Mouse (Mus musculus): ENCODE measurements around the gene Majin. TPM values are rescaled to one million over a fixed set of nuclear protein-coding genes. Genes with fewer than 3 reads are reported as not detected.

The Majin gene
- polyA plus RNA-seq, 1 experiment from 2014 or later = not detected

MicroRNA genes within 50 kb of the gene (microRNA counts, 519-probe panel; counts per million panel counts)
- microRNA mmu-miR-192 = 2,507 counts per million, percentile 36 among the panel's probes with 10 or more counts

Small RNAs within 50 kb of the gene (microRNA-seq; reads per million reads assigned to microRNA genes)
- gene Mir192 = 86.7 reads per million, percentile 51 among the genes with 10 or more reads in this experiment
- 36.7 reads per million, percentile 40 among the genes with 10 or more reads in this experiment for gene Mir194-2

Other genes with a start within 250 kb of the Majin start
- 70.9 and 75.7 TPM in 2 replicates for gene Pola2, start 220.2 kb upstream of the Majin start, polyA plus RNA-seq (2015; fragmentation: Nextera tagmentation; extraction: Ambion mirVana)
- gene Slc22a20, start 198.2 kb upstream of the Majin start, polyA plus RNA-seq (2015; fragmentation: Nextera tagmentation; extraction: Ambion mirVana) = not detected in 2 replicates
- 7.1 and 8.0 TPM in 2 replicates for gene Capn1, start 168.5 kb upstream of the Majin start, polyA plus RNA-seq (2015; fragmentation: Nextera tagmentation; extraction: Ambion mirVana)
- 27.2 and 34.0 TPM in 2 replicates for gene Syvn1, start 137.8 kb upstream of the Majin start, polyA plus RNA-seq (2015; fragmentation: Nextera tagmentation; extraction: Ambion mirVana)
- 76.9 and 80.0 TPM in 2 replicates for gene Mrpl49, start 126.6 kb upstream of the Majin start, polyA plus RNA-seq (2015; fragmentation: Nextera tagmentation; extraction: Ambion mirVana)
- 760 and 823 TPM in 2 replicates for gene Fau, start 126.5 kb upstream of the Majin start, polyA plus RNA-seq (2015; fragmentation: Nextera tagmentation; extraction: Ambion mirVana)
- gene Znhit2, start 123.2 kb upstream of the Majin start, polyA plus RNA-seq (2015; fragmentation: Nextera tagmentation; extraction: Ambion mirVana) = 29.0 and 29.8 TPM in 2 replicates
- 17.4 and 24.0 TPM in 2 replicates for gene Tm7sf2, start 116.0 kb upstream of the Majin start, polyA plus RNA-seq (2015; fragmentation: Nextera tagmentation; extraction: Ambion mirVana)
- gene Vps51, start 107.2 kb upstream of the Majin start, polyA plus RNA-seq (2015; fragmentation: Nextera tagmentation; extraction: Ambion mirVana) = 69.7 and 72.5 TPM in 2 replicates
- gene Tmem262, start 104.4 kb upstream of the Majin start, polyA plus RNA-seq (2015; fragmentation: Nextera tagmentation; extraction: Ambion mirVana) = not detected in 2 replicates
- gene Gm28374, start 102.1 kb upstream of the Majin start, polyA plus RNA-seq (2015; fragmentation: Nextera tagmentation; extraction: Ambion mirVana) = 1.9 and 2.3 TPM in 2 replicates
- 85.9 and 92.5 TPM in 2 replicates for gene Zfpl1, start 99.4 kb upstream of the Majin start, polyA plus RNA-seq (2015; fragmentation: Nextera tagmentation; extraction: Ambion mirVana)
- 36.5 and 37.6 TPM in 2 replicates for gene Cdca5, start 99.4 kb upstream of the Majin start, polyA plus RNA-seq (2015; fragmentation: Nextera tagmentation; extraction: Ambion mirVana)
- gene AC131692.1, start 90.0 kb upstream of the Majin start, polyA plus RNA-seq (2015; fragmentation: Nextera tagmentation; extraction: Ambion mirVana) = 0.73 TPM in 1 of 2 replicates, not detected in the other
- gene Naaladl1, start 78.6 kb upstream of the Majin start, polyA plus RNA-seq (2015; fragmentation: Nextera tagmentation; extraction: Ambion mirVana) = 0.46 and 0.65 TPM in 2 replicates
- gene Sac3d1, start 65.7 kb upstream of the Majin start, polyA plus RNA-seq (2015; fragmentation: Nextera tagmentation; extraction: Ambion mirVana) = 42.9 and 44.0 TPM in 2 replicates
- gene Snx15, start 56.1 kb upstream of the Majin start, polyA plus RNA-seq (2015; fragmentation: Nextera tagmentation; extraction: Ambion mirVana) = 33.0 and 33.7 TPM in 2 replicates
- gene Batf2, start 43.4 kb upstream of the Majin start, polyA plus RNA-seq (2015; fragmentation: Nextera tagmentation; extraction: Ambion mirVana) = not detected in 2 replicates
- gene Arl2, start 42.8 kb upstream of the Majin start, polyA plus RNA-seq (2015; fragmentation: Nextera tagmentation; extraction: Ambion mirVana) = 88.7 and 90.4 TPM in 2 replicates
- gene Gpha2, start 42.0 kb downstream of the Majin start, polyA plus RNA-seq (2015; fragmentation: Nextera tagmentation; extraction: Ambion mirVana) = 3.1 and 4.2 TPM in 2 replicates
- 23.9 and 29.0 TPM in 2 replicates for gene Ppp2r5b, start 51.5 kb downstream of the Majin start, polyA plus RNA-seq (2015; fragmentation: Nextera tagmentation; extraction: Ambion mirVana)
- gene Atg2a, start 57.3 kb downstream of the Majin start, polyA plus RNA-seq (2015; fragmentation: Nextera tagmentation; extraction: Ambion mirVana) = 8.6 and 10.7 TPM in 2 replicates
- gene Ehd1, start 92.3 kb downstream of the Majin start, polyA plus RNA-seq (2015; fragmentation: Nextera tagmentation; extraction: Ambion mirVana) = 73.1 and 82.9 TPM in 2 replicates
- gene Cdc42bpg, start 122.1 kb downstream of the Majin start, polyA plus RNA-seq (2015; fragmentation: Nextera tagmentation; extraction: Ambion mirVana) = 0.52 and 0.70 TPM in 2 replicates
- gene Men1, start 150.6 kb downstream of the Majin start, polyA plus RNA-seq (2015; fragmentation: Nextera tagmentation; extraction: Ambion mirVana) = 88.7 and 97.6 TPM in 2 replicates
- 11.8 and 15.5 TPM in 2 replicates for gene Map4k2, start 156.7 kb downstream of the Majin start, polyA plus RNA-seq (2015; fragmentation: Nextera tagmentation; extraction: Ambion mirVana)
- gene Sf1, start 179.3 kb downstream of the Majin start, polyA plus RNA-seq (2015; fragmentation: Nextera tagmentation; extraction: Ambion mirVana) = 130 and 148 TPM in 2 replicates
- 13.2 and 14.4 TPM in 2 replicates for gene Pygm, start 200.0 kb downstream of the Majin start, polyA plus RNA-seq (2015; fragmentation: Nextera tagmentation; extraction: Ambion mirVana)
- 15.2 and 17.7 TPM in 2 replicates for gene Rasgrp2, start 215.0 kb downstream of the Majin start, polyA plus RNA-seq (2015; fragmentation: Nextera tagmentation; extraction: Ambion mirVana)
- gene Nrxn2, start 234.3 kb downstream of the Majin start, polyA plus RNA-seq (2015; fragmentation: Nextera tagmentation; extraction: Ambion mirVana) = 1.5 and 1.6 TPM in 2 replicates